Mouse (Mus musculus) brain, embryonic 14.5 days (tissue): Measurements from ENCODE around the gene Sesn2.

Experiments used
- CTCF ChIP-seq: fragments of 200-500 bp; IDR thresholded peaks from 2 replicates; pipeline ENCODE4 v1.5.1; 2012; ENCODE audit warnings: inconsistent platforms, mild to moderate bottlenecking, moderate library complexity, borderline replicate concordance; ENCODE audit not compliant: insufficient read depth, insufficient read length; ENCODE audit errors: extremely low read depth
- POLR2A ChIP-seq: fragments of 200-500 bp; IDR thresholded peaks from 2 replicates; pipeline ENCODE4 v1.6.1; 2012; ENCODE audit warnings: mild to moderate bottlenecking, inconsistent platforms, borderline replicate concordance; ENCODE audit not compliant: poor library complexity, insufficient read depth, insufficient read length, severe bottlenecking; ENCODE audit errors: extremely low read depth

DNA sequence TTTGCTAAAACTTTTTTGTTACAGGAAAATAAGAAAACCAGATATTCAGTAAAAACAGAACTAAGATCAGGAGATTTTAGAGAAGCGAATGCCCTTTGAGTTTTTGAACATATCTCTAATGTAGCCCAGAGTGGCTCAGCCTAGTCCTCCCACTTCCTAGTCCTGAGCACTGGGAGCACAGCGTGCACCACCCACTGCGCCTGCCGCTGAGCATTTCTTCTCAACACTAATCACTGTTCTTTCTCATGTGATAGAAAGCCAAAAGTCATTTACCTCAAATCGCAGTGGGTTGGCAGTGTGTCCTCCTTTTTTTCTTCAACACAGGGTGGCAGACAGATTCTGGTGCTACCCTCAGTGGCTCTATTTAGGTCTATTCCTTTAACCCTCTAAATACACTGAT is 29.2 kb upstream of the Sesn2 start:
- TF ChIP-seq POLR2A, result no peak
- no peak for TF ChIP-seq CTCF
